In the genomic region with DNA sequence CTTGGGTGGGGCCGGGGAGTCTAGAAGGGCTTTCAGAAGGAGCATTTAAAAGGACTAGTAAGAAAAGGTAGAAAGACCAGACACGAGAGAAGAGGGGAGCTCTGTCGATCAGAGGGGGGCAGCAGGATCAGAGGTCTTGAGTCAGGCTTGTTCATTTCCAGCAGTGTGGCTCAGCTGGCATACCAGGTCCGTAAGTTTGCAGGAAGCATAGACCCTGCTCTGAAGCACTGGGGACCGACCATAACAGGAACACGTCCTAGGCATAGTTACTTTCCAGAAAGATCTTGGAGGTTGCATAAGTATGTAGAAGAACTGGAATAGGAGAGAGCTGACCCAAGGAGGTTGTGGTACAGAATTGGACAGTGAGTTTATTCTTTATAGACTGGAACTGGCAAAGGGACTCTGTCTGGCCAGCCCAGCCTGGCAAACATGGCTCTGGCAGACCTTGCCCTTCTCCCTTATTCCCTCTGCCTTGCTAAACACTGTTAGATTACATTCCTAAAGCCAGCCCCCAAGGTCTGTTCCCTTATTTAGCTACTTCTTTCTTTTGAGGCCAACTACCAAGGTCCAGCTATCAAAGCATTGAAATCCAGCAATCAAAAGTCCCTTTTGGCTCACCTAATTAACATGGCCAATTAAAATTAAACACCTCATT, we compare ENCODE assay signal across 39 mouse cellular contexts. TPM values are rescaled to one million over a fixed set of nuclear protein-coding genes. Genes with fewer than 3 reads are reported as not detected.
DNase-seq lines count a peak whose midpoint lies in the region; ATAC-seq and TF ChIP-seq lines count a peak whose summit lies in the region.
"Had no signal": no experiment of that assay in that cellular context is flagged by ENCODE, and none has a peak within 500 bp of the region (broad histone marks: within the 10 kb centered on the region; RNA-seq: fewer than 3 reads in every experiment).

No protein-coding gene starts in this region.

- no peak overlapping the region for H3K4me3 ChIP-seq in heart, embryonic 10.5 days
- no peak overlapping the region for H3K4me3 ChIP-seq in heart, embryonic 11.5 days (ENCODE audit: low read depth, low read length)
- no peak overlapping the region for H3K4me3 ChIP-seq in forebrain, embryonic 14.5 days (ENCODE audit: low read depth, low read length)
- H3K4me3 ChIP-seq in left cerebral cortex, adult 2 months, result no peak overlapping the region
- H3K4me3 ChIP-seq: erythroblast, embryonic 14.5 days; heart, adult 2 months; heart, embryonic 15.5 days; kidney, embryonic 15.5 days; midbrain, embryonic 13.5 days; stomach, embryonic 15.5 days had no signal

- 72% methylated on average over 6 of the region's 6 CpGs for WGBS in heart, embryonic 10.5 days
- 77% methylated on average over 6 of the region's 6 CpGs for WGBS in heart, embryonic 11.5 days (ENCODE audit: insufficient replicate concordance)
- WGBS in forebrain, embryonic 14.5 days, result 64% methylated on average over 6 of the region's 6 CpGs

- TF ChIP-seq CTCF in left cerebral cortex, adult 2 months (IDR thresholded peaks at IDR 0.05), result no peak

- H3K9ac ChIP-seq in heart, embryonic 11.5 days (ENCODE audit: low read depth, low read length), result no peak overlapping the region
- no peak overlapping the region for H3K9ac ChIP-seq in forebrain, embryonic 14.5 days (ENCODE audit: low read length)
- H3K9ac ChIP-seq: heart, embryonic 15.5 days; kidney, embryonic 15.5 days; liver, embryonic 14.5 days; midbrain, embryonic 13.5 days; stomach, embryonic 15.5 days had no signal

- no peak overlapping the region for H3K27ac ChIP-seq in heart, embryonic 10.5 days
- no peak overlapping the region for H3K27ac ChIP-seq in heart, embryonic 11.5 days (ENCODE audit: low read depth, low read length)
- H3K27ac ChIP-seq in forebrain, embryonic 14.5 days (ENCODE audit: low read depth, low read length), result peak overlapping the region; percentile 50; the same call in 1 of the 2 replicates
- no peak overlapping the region for H3K27ac ChIP-seq in left cerebral cortex, adult 2 months
- H3K27ac ChIP-seq: heart, adult 2 months; heart, embryonic 15.5 days; kidney, embryonic 15.5 days; liver, embryonic 14.5 days; macrophage; midbrain, embryonic 13.5 days; stomach, embryonic 15.5 days had no signal

- peaks cover 11% of the 10 kb centered on the region for H3K4me1 ChIP-seq in heart, embryonic 10.5 days
- H3K4me1 ChIP-seq in heart, embryonic 11.5 days (ENCODE audit: control insufficient read depth, insufficient read depth, low read length), result peaks cover 8% of the 10 kb centered on the region; the same call in 1 of the 2 replicates
- peaks cover 8% of the 10 kb centered on the region; the same call in 1 of the 2 replicates for H3K4me1 ChIP-seq in forebrain, embryonic 14.5 days (ENCODE audit: control insufficient read depth, insufficient read depth, low read length)

- H3K36me3 ChIP-seq in heart, embryonic 10.5 days, result no peaks in the 10 kb centered on the region
- no peaks in the 10 kb centered on the region for H3K36me3 ChIP-seq in heart, embryonic 11.5 days (ENCODE audit: control insufficient read depth, insufficient read depth, low read length)
- no peaks in the 10 kb centered on the region for H3K36me3 ChIP-seq in forebrain, embryonic 14.5 days (ENCODE audit: control insufficient read depth, insufficient read depth, low read length)
- H3K36me3 ChIP-seq: heart, embryonic 15.5 days; kidney, embryonic 15.5 days; midbrain, embryonic 13.5 days; stomach, embryonic 15.5 days had no signal

- no peaks in the 10 kb centered on the region for H3K9me3 ChIP-seq in heart, embryonic 10.5 days
- no peaks in the 10 kb centered on the region for H3K9me3 ChIP-seq in heart, embryonic 11.5 days (replicated peaks; ENCODE audit: control insufficient read depth, low read length)
- H3K9me3 ChIP-seq in forebrain, embryonic 14.5 days (replicated peaks; ENCODE audit: control insufficient read depth, low read length), result no peaks in the 10 kb centered on the region
- H3K9me3 ChIP-seq: heart, embryonic 15.5 days; kidney, embryonic 15.5 days; midbrain, embryonic 13.5 days; stomach, embryonic 15.5 days had no signal

- peak; percentile 58 for DNase-seq in heart, embryonic 10.5 days (ENCODE audit: low spot score)
- DNase-seq in adipocyte (ENCODE audit: low spot score), result peak; percentile 57
- peak; percentile 46 to 65 for DNase-seq in adrenal gland, postnatal 36 days
- DNase-seq in forebrain, embryonic 14.5 days (ENCODE audit: low spot score), result peak; percentile 74
- DNase-seq in left cerebral cortex, adult 2 months (ENCODE audit: extremely low spot score in 1 of 2, low spot score in 2 of 2), result no peak
- DNase-seq in spleen, postnatal 4 days (ENCODE audit: low spot score in 2 of 2), result no peak
- DNase-seq: cerebellum, adult 11 months; gastrocnemius, postnatal 25 days; heart, adult 2 months; kidney, adult 18-20 months; kidney, postnatal 25 days; lung, adult 2 months; lung, postnatal 10 days had no signal

- peaks cover 39% of the 10 kb centered on the region for H3K27me3 ChIP-seq in heart, embryonic 10.5 days (ENCODE audit: insufficient read depth, poor library complexity, severe bottlenecking)
- peaks cover 14% of the 10 kb centered on the region for H3K27me3 ChIP-seq in heart, embryonic 11.5 days (ENCODE audit: control insufficient read depth, insufficient read depth, low read length)
- no peaks in the 10 kb centered on the region for H3K27me3 ChIP-seq in forebrain, embryonic 14.5 days (replicated peaks; ENCODE audit: control insufficient read depth, insufficient read depth, low read length)
- H3K27me3 ChIP-seq: stomach, embryonic 15.5 days had no signal

- ATAC-seq in heart, embryonic 11.5 days (replicated peaks; ENCODE audit: insufficient number of reproducible peaks, low FRiP score, low TSS enrichment), result no peak
- ATAC-seq in forebrain, embryonic 14.5 days, result peak; percentile 31; the same call in 1 of the 2 replicates
- no peak for ATAC-seq in frontal cortex, adult (ENCODE audit: low TSS enrichment)
- ATAC-seq: activated CD4-positive, CD25-positive, alpha-beta regulatory T cell, adult 4 months; hindbrain, embryonic 16.5 days; midbrain, embryonic 13.5 days had no signal

- H3K4me2 ChIP-seq in heart, embryonic 11.5 days, result no peak overlapping the region
- no peak overlapping the region for H3K4me2 ChIP-seq in forebrain, embryonic 14.5 days (ENCODE audit: low read length)
- H3K4me2 ChIP-seq: heart, embryonic 15.5 days; kidney, embryonic 15.5 days; midbrain, embryonic 13.5 days; stomach, embryonic 15.5 days had no signal

- intact Hi-C loops in left cerebral cortex, adult 2 months (cut with DNase I), result no loop called here

RNA-seq across cellular contexts. Expression of gene Cbfb, which starts 15.3 kb away (rescaled TPM):
- polyA plus RNA-seq in heart, embryonic 10.5 days (2016; fragmentation: Nextera tagmentation; extraction: Ambion mirVana), result 47.5 and 59.6 TPM in 2 replicates
- polyA plus RNA-seq in heart, embryonic 11.5 days (2014; fragmentation: Nextera tagmentation; extraction: Ambion mirVana), result 57.2 and 61.2 TPM in 2 replicates
- total RNA-seq in adrenal gland, postnatal 36 days (2021), result 100 to 1,000 TPM in 1 of 2 experiments, 10 to 100 TPM in 1; 74.1 to 104 TPM
- 34.5 and 39.5 TPM in 2 replicates for polyA plus RNA-seq in forebrain, embryonic 14.5 days (2014; fragmentation: Nextera tagmentation; extraction: Ambion mirVana)
- total RNA-seq in left cerebral cortex, adult 2 months (2021), result 10 to 100 TPM; 20.7 to 22.3 TPM

RNA-seq across cellular contexts. Expression of gene Ces4a, which starts 23.6 kb away (rescaled TPM):
- not detected in 2 replicates for polyA plus RNA-seq in heart, embryonic 10.5 days (2016; fragmentation: Nextera tagmentation; extraction: Ambion mirVana)
- not detected in 2 replicates for polyA plus RNA-seq in heart, embryonic 11.5 days (2014; fragmentation: Nextera tagmentation; extraction: Ambion mirVana)
- total RNA-seq in adrenal gland, postnatal 36 days (2021), result not detected
- polyA plus RNA-seq in forebrain, embryonic 14.5 days (2014; fragmentation: Nextera tagmentation; extraction: Ambion mirVana), result 0.09 TPM in 1 of 2 replicates, not detected in the other
- not detected for total RNA-seq in left cerebral cortex, adult 2 months (2021)
- total RNA-seq: gastrocnemius, adult 18-20 months; gastrocnemius, postnatal 25 days; heart, adult 2 months; heart, postnatal 25 days; layer of hippocampus, adult 18-20 months; layer of hippocampus, postnatal 10 days; left cerebral cortex, adult 18-20 months; left cerebral cortex, postnatal 36 days; megakaryocyte-erythroid progenitor cell, adult 5-6 weeks; monocyte, adult 5-6 weeks had no signal
- polyA plus RNA-seq: activated CD4-positive, CD25-positive, alpha-beta regulatory T cell, adult 4 months; cortical plate, adult 2 months; embryonic facial prominence, embryonic 14.5 days; erythroblast, embryonic 14.5 days; frontal cortex, adult 2 months; heart, adult 2 months; heart, embryonic 15.5 days; hindbrain, embryonic 11.5 days; hindbrain, embryonic 16.5 days; intestine, embryonic 14.5 days; kidney, embryonic 15.5 days; limb, embryonic 14.5 days; liver, embryonic 14.5 days; lung, adult 2 months; macrophage; midbrain, embryonic 13.5 days; small intestine, adult 2 months; stomach, embryonic 15.5 days had no signal

Comparison
In these comparisons a context has a peak if more than half of its experiments do, and no peak if none do; other contexts are left out.
1. DNase-seq: peak in heart, embryonic 10.5 days (single experiment), adipocyte (single experiment), adrenal gland, postnatal 36 days (2 of 2) and forebrain, embryonic 14.5 days (single experiment); none in left cerebral cortex, adult 2 months (0 of 2) and spleen, postnatal 4 days (0 of 2).